Mouse (Mus musculus) lung, postnatal 14 days (tissue): ENCODE data around the gene Apbb2.
A peak's percentile ranks its signal among the peaks of the same experiment; 100 is the strongest.

Experiments
- DNase-seq: peaks from one replicate; pipeline ENCODE4 v3.0.0; 2021

Gene Apbb2

GRCm38 (mm10) chr5:66600415-66600814, 18.2 kb downstream of the Apbb2 start:
- no peak for DNase-seq

GRCm38 (mm10) chr5:66599888-66600287, 18.7 kb downstream of the Apbb2 start:
- peak; percentile 47 for DNase-seq

- no peak for DNase-seq
Measured at GRCm38 (mm10) chr5:66596296-66596695, 22.3 kb downstream of the Apbb2 start.

- no peak for DNase-seq
Measured at GRCm38 (mm10) chr5:66594881-66595280, 23.7 kb downstream of the Apbb2 start.

GRCm38 (mm10) chr5:66586236-66586745, 32.3 kb downstream of the Apbb2 start:
- DNase-seq, result no peak

- no peak for DNase-seq
Measured at GRCm38 (mm10) chr5:66583019-66583406, 35.6 kb downstream of the Apbb2 start.

- no peak for DNase-seq
Measured at GRCm38 (mm10) chr5:66582281-66583018, 36.1 kb downstream of the Apbb2 start.

GRCm38 (mm10) chr5:66579066-66579465, 39.5 kb downstream of the Apbb2 start:
- DNase-seq, result no peak

GRCm38 (mm10) chr5:66576299-66576698, 42.3 kb downstream of the Apbb2 start:
- DNase-seq, result no peak

GRCm38 (mm10) chr5:66575148-66575547, 43.4 kb downstream of the Apbb2 start:
- DNase-seq, result peak; percentile 55

GRCm38 (mm10) chr5:66573266-66573665, 45.3 kb downstream of the Apbb2 start:
- DNase-seq, result no peak

GRCm38 (mm10) chr5:66572086-66572855, 46.3 kb downstream of the Apbb2 start:
- peak; percentile 45 for DNase-seq

- no peak for DNase-seq
Measured at GRCm38 (mm10) chr5:66570709-66571108, 47.9 kb downstream of the Apbb2 start.

- no peak for DNase-seq
Measured at GRCm38 (mm10) chr5:66569141-66569801, 49.3 kb downstream of the Apbb2 start.

- no peak for DNase-seq
Measured at GRCm38 (mm10) chr5:66568002-66568401, 50.6 kb downstream of the Apbb2 start.

- DNase-seq, result no peak
Measured at GRCm38 (mm10) chr5:66567424-66567823, 51.2 kb downstream of the Apbb2 start.

- peak; percentile 57 for DNase-seq
Measured at GRCm38 (mm10) chr5:66559591-66560175, 58.9 kb downstream of the Apbb2 start.

- DNase-seq, result no peak
Measured at GRCm38 (mm10) chr5:66558094-66558493, 60.5 kb downstream of the Apbb2 start.

GRCm38 (mm10) chr5:66553933-66554332, 64.7 kb downstream of the Apbb2 start:
- no peak for DNase-seq

GRCm38 (mm10) chr5:66552246-66552645, 66.3 kb downstream of the Apbb2 start:
- DNase-seq, result no peak

GRCm38 (mm10) chr5:66550292-66550691, 68.3 kb downstream of the Apbb2 start:
- no peak for DNase-seq

GRCm38 (mm10) chr5:66549691-66550090, 68.9 kb downstream of the Apbb2 start:
- no peak for DNase-seq

- peak; percentile 69 for DNase-seq
Measured at GRCm38 (mm10) chr5:66546969-66547511, 71.5 kb downstream of the Apbb2 start.
